Mouse (Mus musculus): ENCODE results near the gene Skor1. TPM values are rescaled to one million over a fixed set of nuclear protein-coding genes. Genes with fewer than 3 reads are reported as not detected.

Skor1 gene
- total RNA-seq, 1 experiment, result 0.54 TPM

DNA sequence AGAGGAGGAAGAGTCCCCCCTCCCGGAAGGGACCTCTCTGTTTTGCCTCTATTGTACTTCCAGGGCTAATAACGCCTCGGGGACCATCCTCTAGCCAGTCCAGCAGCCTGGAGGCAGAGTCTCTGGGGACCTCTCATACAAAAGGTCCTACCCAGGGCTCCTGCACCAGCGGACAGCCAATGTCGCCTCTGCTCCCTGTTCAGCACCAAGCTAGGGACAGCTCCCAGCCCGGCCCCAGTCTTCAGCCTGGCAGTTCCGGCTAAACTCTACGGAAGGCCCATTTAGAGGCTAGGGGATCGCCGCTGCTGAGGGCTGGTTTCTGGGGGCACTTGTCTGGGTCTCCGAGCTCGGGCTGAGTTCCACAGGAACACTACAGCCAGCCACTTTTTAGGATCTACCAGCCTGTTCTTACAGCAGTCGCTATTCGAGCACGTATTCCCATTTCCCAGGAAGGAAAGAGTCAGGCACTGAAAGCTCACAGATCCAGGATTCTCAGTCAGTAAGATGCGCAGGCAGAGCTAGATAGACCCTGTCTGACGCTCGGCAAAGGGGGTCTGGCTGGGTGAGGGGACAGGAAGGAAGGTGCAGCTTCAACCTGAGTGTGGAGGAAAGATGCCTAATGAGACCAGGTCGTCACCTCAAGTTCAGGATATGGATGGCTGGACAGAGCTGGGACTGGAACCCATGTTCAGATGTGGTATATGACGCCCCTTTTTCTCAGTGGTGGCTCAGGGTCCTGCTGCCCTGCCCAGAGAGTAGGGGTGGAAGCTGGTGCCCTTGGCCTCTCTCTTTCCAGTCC, 2.5 kb upstream of the Skor1 start:
- DNase-seq (ENCODE audit: low read depth, low spot score), result no peak
- Histone ChIP-seq H3K4me3 (ENCODE audit: insufficient read depth in 1 of 2, low read depth in 1 of 2, low read length in 2 of 2, poor library complexity in 1 of 2, severe bottlenecking in 1 of 2) (0 out of 4 replicates have a peak overlapping the region, but pooled peaks of 1 of the 2 experiments have one; percentile 16), H3K9me3 (ENCODE audit: control insufficient read depth, insufficient read depth, low read depth, low read length) (no peaks in the 10 kb centered on the region), H3K27ac (ENCODE audit: insufficient read depth, low read depth, low read length, poor library complexity, severe bottlenecking) (no peak overlapping the region), H3K9ac (ENCODE audit: insufficient read depth, low read depth, low read length, poor library complexity, severe bottlenecking) (no peak overlapping the region), H3K4me1 (ENCODE audit: control insufficient read depth in 2 of 2, insufficient read depth in 2 of 2, low read length in 2 of 2, poor library complexity in 1 of 2) (no peaks in the 10 kb centered on the region), H3K36me3 (ENCODE audit: control insufficient read depth, insufficient read depth, low read length, poor library complexity, severe bottlenecking) (no peaks in the 10 kb centered on the region)
- no peak for TF ChIP-seq ZNF384 (IDR thresholded peaks at IDR 0.05; ENCODE audit: low read depth, low read length)
- no peak for TF ChIP-seq ZC3H11A (IDR thresholded peaks at IDR 0.05; ENCODE audit: borderline replicate concordance, low read depth, low read length)
- no peak for TF ChIP-seq HCFC1 (IDR thresholded peaks at IDR 0.05; ENCODE audit: borderline replicate concordance, insufficient read depth, low read length)
- no peak for TF ChIP-seq MAFK (IDR thresholded peaks at IDR 0.05; ENCODE audit: insufficient read depth, low read depth, low read length)
- no peak for TF ChIP-seq CHD2 (IDR thresholded peaks at IDR 0.05; ENCODE audit: low read depth, low read length)
- in situ Hi-C loops (cut with MboI; ENCODE audit: low sequenced_read_pairs in 2 of 2, unreplicated experiment in 2 of 2), result no loop called here

- H3K36me3 ChIP-seq (ENCODE audit: control insufficient read depth, insufficient read depth, low read length, poor library complexity, severe bottlenecking), result no peaks in the 10 kb centered on the region
- H3K4me1 ChIP-seq (ENCODE audit: control insufficient read depth in 2 of 2, insufficient read depth in 2 of 2, low read length in 2 of 2, poor library complexity in 1 of 2), result 0 out of 4 replicates have a peak, but pooled peaks cover 0 to 3% of the 10 kb centered on the region in 2 experiments
- in situ Hi-C loops (cut with MboI; ENCODE audit: low sequenced_read_pairs in 2 of 2, unreplicated experiment in 2 of 2), result no loop called here
- no peak overlapping the region for H3K9ac ChIP-seq (ENCODE audit: insufficient read depth, low read depth, low read length, poor library complexity, severe bottlenecking)
- no peak for TF ChIP-seq HCFC1 (IDR thresholded peaks at IDR 0.05; ENCODE audit: borderline replicate concordance, insufficient read depth, low read length)
- TF ChIP-seq ZNF384 (IDR thresholded peaks at IDR 0.05; ENCODE audit: low read depth, low read length), result no peak
- no peak for TF ChIP-seq ZC3H11A (IDR thresholded peaks at IDR 0.05; ENCODE audit: borderline replicate concordance, low read depth, low read length)
- TF ChIP-seq MAFK (IDR thresholded peaks at IDR 0.05; ENCODE audit: insufficient read depth, low read depth, low read length), result no peak
- no peak for TF ChIP-seq CHD2 (IDR thresholded peaks at IDR 0.05; ENCODE audit: low read depth, low read length)
- DNase-seq (ENCODE audit: low read depth, low spot score), result no peak
- no peak overlapping the region for H3K27ac ChIP-seq (ENCODE audit: insufficient read depth, low read depth, low read length, poor library complexity, severe bottlenecking)
- H3K4me3 ChIP-seq (ENCODE audit: insufficient read depth in 1 of 2, low read depth in 1 of 2, low read length in 2 of 2, poor library complexity in 1 of 2, severe bottlenecking in 1 of 2), result no peak overlapping the region
- H3K9me3 ChIP-seq (ENCODE audit: control insufficient read depth, insufficient read depth, low read depth, low read length), result no peaks in the 10 kb centered on the region
These were observed 1.5 kb upstream of the Skor1 start for GRCm38 (mm10) chr9:63150086-63150800.

DNA sequence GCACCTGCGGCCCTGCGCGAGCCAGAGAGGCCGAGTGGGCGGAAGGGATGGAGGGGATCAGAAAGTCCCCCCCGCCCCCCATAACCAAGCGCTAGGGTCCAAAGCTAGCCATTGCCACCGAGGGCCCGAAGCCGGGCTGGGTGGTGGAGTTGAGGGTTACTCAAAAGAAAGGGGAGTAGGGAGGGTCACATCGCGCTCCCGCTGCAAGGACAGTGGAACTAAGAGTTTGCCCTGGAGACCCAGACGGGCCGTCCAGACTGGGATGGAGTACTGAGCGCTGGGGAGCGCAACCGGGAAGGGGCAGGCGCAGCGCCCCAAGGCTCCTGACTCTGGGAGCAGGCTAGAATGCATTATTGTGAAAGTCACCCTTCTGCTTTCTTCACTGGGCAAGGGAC, 608 bp upstream of the Skor1 start:
- H3K4me3 ChIP-seq (ENCODE audit: insufficient read depth in 1 of 2, low read depth in 1 of 2, low read length in 2 of 2, poor library complexity in 1 of 2, severe bottlenecking in 1 of 2), result peak overlapping the region in 1 of 2 experiments; percentile 58; a peak in 3 of 4 replicates
- TF ChIP-seq CHD2 (IDR thresholded peaks at IDR 0.05; ENCODE audit: low read depth, low read length) (no peak), ZNF384 (IDR thresholded peaks at IDR 0.05; ENCODE audit: low read depth, low read length) (no peak), HCFC1 (IDR thresholded peaks at IDR 0.05; ENCODE audit: borderline replicate concordance, insufficient read depth, low read length) (no peak), ZC3H11A (IDR thresholded peaks at IDR 0.05; ENCODE audit: borderline replicate concordance, low read depth, low read length) (no peak), MAFK (IDR thresholded peaks at IDR 0.05; ENCODE audit: insufficient read depth, low read depth, low read length) (no peak)
- no peaks in the 10 kb centered on the region for H3K36me3 ChIP-seq (ENCODE audit: control insufficient read depth, insufficient read depth, low read length, poor library complexity, severe bottlenecking)
- DNase-seq (ENCODE audit: low read depth, low spot score), result no peak
- in situ Hi-C loops (cut with MboI; ENCODE audit: low sequenced_read_pairs in 2 of 2, unreplicated experiment in 2 of 2), result loop anchor here (10.0 to 25.0 kb wide), 2 partner anchors 688 to 1235 kb away; partner anchors contain the start of gene Megf11 (in 1 of the 2)
- H3K9me3 ChIP-seq (ENCODE audit: control insufficient read depth, insufficient read depth, low read depth, low read length), result no peaks in the 10 kb centered on the region
- peaks cover 0 to 5% of the 10 kb centered on the region in 2 experiments; a peak in 1 of 4 replicates for H3K4me1 ChIP-seq (ENCODE audit: control insufficient read depth in 2 of 2, insufficient read depth in 2 of 2, low read length in 2 of 2, poor library complexity in 1 of 2)
- no peak overlapping the region for H3K9ac ChIP-seq (ENCODE audit: insufficient read depth, low read depth, low read length, poor library complexity, severe bottlenecking)
- no peak overlapping the region for H3K27ac ChIP-seq (ENCODE audit: insufficient read depth, low read depth, low read length, poor library complexity, severe bottlenecking)

GRCm38 (mm10) chr9:63147786-63148409, 863 bp downstream of the Skor1 start:
- no peaks in the 10 kb centered on the region for H3K36me3 ChIP-seq (ENCODE audit: control insufficient read depth, insufficient read depth, low read length, poor library complexity, severe bottlenecking)
- peaks cover 0 to 8% of the 10 kb centered on the region in 2 experiments; a peak in 1 of 4 replicates for H3K4me1 ChIP-seq (ENCODE audit: control insufficient read depth in 2 of 2, insufficient read depth in 2 of 2, low read length in 2 of 2, poor library complexity in 1 of 2)
- H3K9ac ChIP-seq (ENCODE audit: insufficient read depth, low read depth, low read length, poor library complexity, severe bottlenecking), result no peak overlapping the region
- DNase-seq (ENCODE audit: low read depth, low spot score), result no peak
- no peak for TF ChIP-seq MAFK (IDR thresholded peaks at IDR 0.05; ENCODE audit: insufficient read depth, low read depth, low read length)
- TF ChIP-seq HCFC1 (IDR thresholded peaks at IDR 0.05; ENCODE audit: borderline replicate concordance, insufficient read depth, low read length), result no peak
- TF ChIP-seq CHD2 (IDR thresholded peaks at IDR 0.05; ENCODE audit: low read depth, low read length), result no peak
- no peak for TF ChIP-seq ZC3H11A (IDR thresholded peaks at IDR 0.05; ENCODE audit: borderline replicate concordance, low read depth, low read length)
- TF ChIP-seq ZNF384 (IDR thresholded peaks at IDR 0.05; ENCODE audit: low read depth, low read length), result no peak
- no peak overlapping the region for H3K4me3 ChIP-seq (ENCODE audit: insufficient read depth in 1 of 2, low read depth in 1 of 2, low read length in 2 of 2, poor library complexity in 1 of 2, severe bottlenecking in 1 of 2)
- no peak overlapping the region for H3K27ac ChIP-seq (ENCODE audit: insufficient read depth, low read depth, low read length, poor library complexity, severe bottlenecking)
- in situ Hi-C loops (cut with MboI; ENCODE audit: low sequenced_read_pairs in 2 of 2, unreplicated experiment in 2 of 2), result loop anchor here (10.0 to 25.0 kb wide), 2 partner anchors 689 to 1237 kb away; partner anchors contain the start of gene Megf11 (in 1 of the 2)
- no peaks in the 10 kb centered on the region for H3K9me3 ChIP-seq (ENCODE audit: control insufficient read depth, insufficient read depth, low read depth, low read length)
